Mouse (Mus musculus) cerebellum, postnatal 25 days (tissue): ENCODE measurements around the gene Nynrin.
A peak's percentile ranks its signal among the peaks of the same experiment; 100 is the strongest.

Experiments used
- DNase-seq, 2 experiments: peaks; one replicate each; pipeline ENCODE4 v3.0.0; 2021; ENCODE audit warnings: mixed read lengths in 2 of 2

The Nynrin gene

DNA sequence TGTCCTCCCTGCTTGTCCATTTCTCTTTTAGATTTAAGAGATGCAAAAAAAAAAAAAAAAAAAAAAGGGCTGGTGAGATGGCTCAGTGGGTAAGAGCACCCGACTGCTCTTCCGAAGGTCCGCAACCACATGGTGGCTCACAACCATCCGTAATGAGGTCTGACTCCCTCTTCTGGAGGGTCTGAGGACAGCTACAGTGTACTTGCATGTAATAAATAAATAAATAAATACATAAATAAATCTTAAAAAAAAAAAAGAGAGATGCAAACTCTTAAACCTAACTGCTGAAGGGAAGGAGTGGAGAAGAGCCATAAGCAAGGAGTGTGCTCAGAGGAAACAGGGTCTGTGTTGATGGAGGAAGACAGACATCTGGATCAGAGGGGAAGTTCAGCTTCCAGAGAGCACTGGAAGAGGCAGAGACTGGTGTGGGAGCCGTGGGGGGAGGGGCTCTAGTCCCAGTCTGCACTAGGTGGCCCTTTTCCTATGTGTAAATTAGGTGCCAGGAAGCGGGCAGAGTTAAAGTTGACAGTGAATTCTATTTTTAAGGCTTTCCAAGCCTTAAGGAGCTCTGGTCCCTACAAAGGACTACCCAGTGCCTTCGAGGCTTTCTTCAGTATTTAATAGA, 24.6 kb downstream of the Nynrin start:
- peak in 1 of 2 experiments; percentile 64 for DNase-seq

DNA sequence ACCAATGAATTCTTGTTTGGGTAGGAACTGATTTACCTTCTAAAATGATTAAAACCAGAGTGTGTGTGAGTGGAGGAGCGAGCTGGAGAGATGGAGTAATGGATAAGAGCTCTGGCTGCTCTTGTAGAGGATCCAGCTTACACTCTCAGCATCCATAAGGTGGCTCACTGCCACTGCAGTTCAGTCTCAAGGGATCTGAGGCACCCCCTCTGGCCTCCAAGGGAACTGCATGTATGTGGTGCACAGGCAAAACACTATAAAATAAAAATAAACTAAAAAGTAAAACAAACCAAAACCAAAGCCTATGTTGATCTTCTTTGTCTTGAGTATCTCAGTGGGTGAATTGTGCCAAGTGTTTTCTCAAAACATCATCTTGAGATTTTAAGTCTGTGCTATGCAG, 25.8 kb downstream of the Nynrin start:
- peak; percentile 71 to 85 for DNase-seq

DNA sequence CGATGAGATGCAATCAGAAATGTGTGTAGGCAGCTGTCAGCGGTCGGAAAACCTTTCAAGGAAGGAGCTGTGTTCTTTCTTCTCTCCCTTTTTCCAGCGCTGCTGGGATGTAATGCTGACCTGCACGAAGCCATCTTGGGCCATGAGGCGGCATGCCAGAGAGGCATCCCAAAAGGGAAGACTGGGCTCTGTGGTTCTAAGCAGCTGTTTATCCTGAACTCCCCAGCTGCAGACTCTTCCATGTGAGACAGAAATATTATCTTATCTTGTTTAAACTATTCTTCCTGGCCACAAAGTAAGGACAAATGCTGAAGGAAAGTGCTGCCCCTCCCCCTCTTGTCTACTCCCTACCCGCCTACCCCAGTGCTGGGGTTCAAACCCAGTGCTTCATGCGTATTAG, 27.2 kb downstream of the Nynrin start:
- peak; percentile 26 to 50 for DNase-seq

DNA sequence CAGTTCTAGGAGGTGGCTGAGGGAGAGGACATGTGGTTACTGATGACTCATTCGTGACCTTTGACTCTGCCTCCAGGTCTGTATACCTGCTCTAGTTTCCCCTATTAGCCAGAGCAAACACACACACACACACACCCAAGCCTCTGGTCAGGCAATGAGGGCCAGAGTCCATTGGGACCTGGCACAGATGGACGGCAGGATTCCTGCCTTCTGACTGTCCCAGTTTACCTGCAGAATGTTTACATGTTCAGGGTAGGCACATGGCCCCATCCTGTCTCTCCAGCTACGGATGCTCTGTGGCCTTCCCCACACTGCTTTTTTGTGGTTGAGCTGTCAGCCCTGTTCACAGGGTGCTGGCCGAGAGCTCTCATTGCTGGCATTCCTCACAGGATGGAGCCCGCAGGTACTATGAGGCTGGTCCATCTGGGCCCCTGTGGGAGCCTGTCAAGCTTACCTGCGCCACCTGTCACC, 28.4 kb downstream of the Nynrin start:
- peak; percentile 95 for DNase-seq

DNA sequence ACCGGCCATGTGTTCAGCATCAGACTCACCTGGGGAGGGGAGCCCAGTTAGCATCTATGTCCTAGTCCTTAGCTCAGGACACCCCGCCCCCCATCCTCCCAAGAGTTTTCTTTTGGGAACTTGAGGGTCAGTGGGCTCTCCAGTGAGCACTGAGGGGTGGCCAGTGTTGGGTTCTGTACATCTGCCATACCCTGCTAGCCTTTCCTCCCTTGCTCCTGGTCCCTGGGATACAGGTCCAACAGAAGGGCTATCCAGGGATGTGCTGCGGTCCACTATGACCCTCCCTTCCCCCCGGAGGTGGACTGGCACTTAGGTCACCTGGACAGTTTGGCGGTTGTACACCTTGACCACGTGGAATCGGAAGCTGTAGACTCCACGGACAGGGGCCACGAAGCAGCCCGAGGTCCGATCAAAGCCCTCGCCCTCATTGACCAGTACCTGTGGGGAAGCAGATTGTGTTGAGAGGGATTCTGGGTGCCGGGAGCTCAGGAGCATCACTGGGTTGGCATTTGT, 29.4 kb downstream of the Nynrin start:
- DNase-seq: peak; percentile 67 to 69

DNA sequence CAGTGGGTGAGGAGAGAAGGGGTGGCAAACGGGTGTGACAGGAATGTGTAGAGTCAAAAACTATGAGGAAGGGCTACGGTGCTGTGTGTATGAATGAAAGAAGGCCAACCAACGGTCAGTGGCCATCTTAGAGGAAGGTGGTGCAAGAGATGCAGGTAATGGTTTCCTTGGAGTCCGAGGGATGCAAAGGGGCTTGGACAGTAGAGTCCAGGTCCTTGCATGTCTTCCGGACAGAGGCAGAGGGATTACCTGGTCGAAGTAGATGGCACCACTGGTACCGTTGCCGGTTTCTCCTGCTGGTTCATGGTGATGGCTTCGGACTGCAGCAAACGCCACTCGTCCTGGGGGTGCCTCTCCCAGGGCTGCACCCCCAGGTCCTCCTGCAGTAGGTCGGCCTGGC, 29.9 kb downstream of the Nynrin start:
- no peak for DNase-seq

DNA sequence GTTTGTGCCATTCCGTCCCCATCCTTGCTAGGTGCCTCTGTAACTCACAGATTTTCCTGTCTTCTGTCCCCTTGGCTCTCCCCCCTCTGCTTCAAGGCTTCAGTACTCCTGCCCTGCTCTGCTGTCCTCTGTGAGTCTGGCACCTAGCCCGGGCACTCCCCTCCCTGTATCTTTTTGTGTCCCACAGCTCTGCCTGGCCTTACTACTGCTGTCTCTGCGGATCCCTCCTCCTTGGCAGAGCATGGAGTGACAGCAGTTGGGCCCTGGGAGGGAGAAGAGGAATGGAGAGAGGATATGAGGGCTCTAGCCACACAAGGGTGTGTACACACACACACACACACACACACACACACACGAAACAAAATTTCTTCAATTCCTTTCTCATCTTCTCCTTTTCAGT, 30.4 kb downstream of the Nynrin start, which contains the start of gene Cbln3:
Gene Cbln3 (minus strand): TSS at position 227 of the 400 bp plus-strand sequence.
- DNase-seq: peak; percentile 98 to 99

DNA sequence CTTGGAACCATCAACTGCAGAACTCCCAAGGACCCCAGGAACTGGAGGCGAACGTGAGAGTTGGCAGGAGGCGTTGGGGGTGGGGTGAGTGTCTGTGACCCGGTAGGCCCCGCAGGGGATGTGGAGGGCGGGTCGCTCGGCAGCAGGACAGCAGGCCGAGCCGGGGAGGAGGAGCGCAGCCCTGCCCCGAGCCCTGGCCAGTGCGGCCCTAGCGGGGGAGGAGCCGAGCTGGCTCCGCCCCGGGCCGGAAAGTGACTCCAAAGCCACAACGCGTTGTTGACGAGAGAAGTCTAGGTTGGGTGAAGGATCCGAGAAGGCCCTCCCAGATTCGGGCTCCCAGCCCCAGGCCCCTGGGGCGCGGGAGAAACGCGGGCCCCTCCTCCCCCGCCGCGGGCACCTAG, 30.9 kb downstream of the Nynrin start, which contains the start of gene Khnyn:
Gene Khnyn (plus strand): TSS at position 235 of the 401 bp plus-strand sequence.
- DNase-seq: peak; percentile 96

DNA sequence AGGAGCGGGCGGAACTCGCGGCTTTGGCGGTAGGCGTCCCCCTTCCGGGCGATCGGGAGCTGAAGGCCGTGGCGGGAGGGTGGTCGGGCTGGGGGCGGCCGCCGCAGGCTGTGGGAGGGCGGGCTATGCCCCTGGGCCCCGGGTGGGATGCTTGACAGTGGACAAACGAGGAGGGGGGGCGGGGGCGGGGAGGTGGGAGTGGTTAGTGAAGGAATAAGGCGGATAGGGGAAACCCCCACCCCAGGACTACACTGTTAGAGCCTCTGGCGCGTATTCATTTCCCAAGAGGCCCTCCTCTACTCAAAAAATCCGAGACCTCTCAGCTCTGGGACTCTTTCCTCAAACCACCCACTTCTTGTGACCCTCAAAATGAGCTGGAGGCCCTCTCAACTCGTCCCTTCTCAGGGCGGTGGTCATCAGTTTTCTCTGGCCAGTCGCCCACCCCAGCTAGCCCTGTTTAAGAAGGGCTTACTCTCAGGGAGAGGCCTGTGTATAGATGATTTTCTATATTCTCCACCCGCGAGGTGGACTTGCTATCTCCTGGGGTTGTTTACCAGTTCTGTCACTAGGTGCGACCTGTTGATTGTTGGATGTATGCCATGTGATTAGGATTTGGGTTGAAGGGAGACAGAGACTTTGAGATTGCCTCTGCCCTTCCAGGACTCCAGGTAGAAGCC, 31.4 kb downstream of the Nynrin start:
- peak; percentile 66 to 71 for DNase-seq

DNA sequence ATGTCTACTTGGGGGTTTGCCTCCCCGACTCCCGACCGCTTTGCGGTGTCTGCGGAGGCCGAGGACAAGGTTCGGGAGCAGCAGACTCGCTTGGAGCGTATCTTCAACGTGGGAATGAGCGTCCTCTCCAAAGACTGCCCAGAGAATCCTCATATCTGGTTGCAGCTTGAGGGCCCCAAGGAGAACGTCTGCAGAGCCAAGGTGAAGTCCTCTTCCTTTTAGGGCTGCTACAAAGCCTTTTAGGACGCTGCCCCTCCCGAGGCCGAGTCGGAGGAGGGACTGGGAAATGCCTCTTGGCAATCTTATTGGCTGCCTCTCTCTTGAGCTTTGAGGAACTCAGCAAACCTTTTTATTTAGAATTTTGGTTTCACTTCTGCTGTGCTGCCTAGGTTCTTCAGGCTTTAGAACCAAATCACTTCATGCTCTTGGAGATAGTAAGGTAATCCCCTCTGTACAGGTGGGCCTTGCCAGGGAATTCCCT, 32.0 kb downstream of the Nynrin start:
- peak in 1 of 2 experiments; percentile 62 for DNase-seq

DNA sequence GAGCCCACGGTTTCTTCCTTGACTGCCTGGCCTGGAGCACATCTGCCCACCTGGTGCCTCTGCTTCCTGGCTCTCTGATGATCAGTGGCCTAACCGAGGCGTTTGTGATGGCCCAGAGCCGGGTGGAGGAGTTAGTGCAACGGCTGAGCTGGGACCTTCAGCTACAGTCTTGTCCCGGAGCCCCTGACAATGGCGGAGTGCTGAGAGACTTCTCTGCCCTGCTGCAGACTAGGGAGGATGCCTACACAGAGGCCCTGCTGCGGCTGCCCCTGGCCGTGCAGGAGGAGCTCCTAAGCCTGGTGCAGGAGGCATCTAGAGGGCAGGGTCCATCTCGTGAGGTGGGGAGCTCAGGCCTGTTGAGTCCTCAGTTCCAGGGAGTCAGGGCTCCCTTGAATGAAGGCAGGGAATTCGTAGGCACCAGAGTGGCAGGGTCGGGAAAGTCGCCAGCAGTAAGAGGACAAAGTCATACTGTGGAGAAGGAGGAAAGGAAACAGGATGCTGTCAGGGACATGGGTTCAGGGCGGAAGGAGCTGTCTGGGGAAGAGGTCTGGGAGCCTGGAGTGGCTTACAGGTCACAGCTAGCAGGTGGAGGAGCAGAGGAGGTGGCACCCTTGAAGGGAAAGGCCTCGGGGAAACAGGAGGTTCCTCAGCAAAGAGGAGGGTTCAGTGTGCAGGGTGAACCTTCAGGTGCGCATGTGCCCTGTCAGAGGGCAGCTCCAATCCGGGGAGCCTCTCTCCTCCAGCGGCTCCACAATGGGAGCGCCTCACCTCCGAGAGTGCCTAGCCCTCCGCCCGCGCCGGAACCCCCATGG, 33.0 kb downstream of the Nynrin start:
- peak; percentile 44 to 53 for DNase-seq

DNA sequence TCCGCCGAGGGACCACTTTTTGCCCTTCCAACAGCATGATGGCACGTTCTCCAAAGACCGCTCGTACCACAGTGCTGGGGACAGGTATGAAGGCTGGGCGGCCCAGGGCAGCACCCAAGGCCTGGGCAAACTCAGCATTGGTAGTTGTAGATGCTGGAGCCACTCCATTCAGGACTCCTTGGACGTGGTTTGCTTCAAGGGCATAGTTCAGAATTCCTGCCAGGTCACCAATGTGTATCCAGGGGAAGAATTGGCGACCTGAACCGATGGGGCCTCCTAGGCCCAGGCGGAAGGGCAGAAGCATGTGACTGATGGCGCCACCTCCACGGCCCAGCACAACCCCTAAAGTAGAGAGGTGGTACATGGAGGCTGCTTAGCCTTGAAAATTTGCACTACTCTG, 43.9 kb downstream of the Nynrin start:
- DNase-seq: peak; percentile 34 to 45

DNA sequence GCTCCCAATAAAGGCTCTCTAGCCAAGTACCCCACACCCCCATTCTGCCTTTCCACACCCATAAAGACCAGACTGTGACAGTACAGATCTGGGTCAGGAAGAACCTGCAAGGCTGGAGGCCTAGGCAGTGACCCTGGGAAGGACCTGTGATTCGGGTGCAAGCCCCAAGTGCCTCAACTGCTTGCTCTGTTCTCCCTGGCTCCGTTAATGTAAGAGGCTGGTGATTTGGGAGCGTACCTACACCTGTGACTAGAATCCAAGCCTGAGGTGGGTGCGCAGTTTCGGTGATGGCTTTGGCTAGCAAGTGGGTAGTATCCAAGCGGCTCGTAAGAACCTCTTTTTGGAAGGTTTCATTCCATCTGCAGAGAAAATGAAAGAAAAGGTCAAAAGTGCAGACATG, 45.1 kb downstream of the Nynrin start:
- peak; percentile 40 to 43 for DNase-seq

DNA sequence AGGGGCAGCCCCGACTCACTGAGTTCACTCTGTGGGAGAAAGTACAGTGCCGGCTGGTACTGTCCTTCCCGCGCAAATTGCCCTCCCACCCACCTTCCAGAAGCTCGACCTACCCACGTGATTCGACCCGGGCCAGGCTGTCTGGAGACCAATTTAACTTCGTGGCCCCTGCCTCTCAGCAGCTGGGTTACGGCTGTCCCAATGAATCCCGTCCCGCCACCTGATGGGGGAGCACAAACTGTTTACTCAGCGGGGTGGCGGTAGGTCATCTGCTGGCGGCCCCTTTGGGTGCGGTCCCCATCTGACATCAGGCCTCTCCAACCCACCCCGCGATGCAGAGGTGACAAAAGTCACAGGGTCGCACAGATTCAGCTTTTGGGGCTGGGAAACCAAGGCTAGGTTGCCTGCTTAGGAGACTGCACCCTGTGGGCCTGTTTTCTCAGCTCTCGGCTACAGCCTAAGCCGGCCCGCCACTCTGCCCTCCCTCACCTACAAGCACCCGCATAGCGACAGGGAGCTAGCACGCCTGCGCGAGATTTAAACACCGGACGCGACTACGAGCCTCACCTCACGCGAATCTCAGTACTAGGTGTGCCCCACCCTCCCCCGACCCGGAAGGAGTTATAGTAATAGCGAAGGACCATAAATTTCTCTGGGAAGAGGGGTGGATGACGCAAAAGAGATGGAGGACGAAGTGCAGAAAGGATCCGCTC, 46.0 kb downstream of the Nynrin start, which contains the start of gene Sdr39u1:
Gene Sdr39u1 (minus strand): TSS at position 593 of the 713 bp plus-strand sequence.
- DNase-seq: peak; percentile 92 to 95

DNA sequence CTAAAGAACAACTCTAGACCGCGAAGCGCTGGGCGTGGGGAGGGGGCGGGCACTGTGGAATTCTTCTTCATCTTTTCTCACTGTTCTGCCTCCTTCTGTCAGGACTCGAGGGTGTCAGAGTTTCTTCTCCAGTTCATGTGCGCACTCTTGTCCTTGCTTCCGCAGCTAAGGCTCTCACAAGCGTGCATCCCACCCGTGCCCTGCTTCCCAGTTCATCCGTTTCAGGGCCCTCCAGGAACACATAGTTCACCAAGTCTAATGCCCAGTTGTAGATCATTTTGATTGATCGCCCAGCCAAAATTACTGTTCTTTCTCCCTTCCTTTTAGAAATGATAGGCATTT, 46.6 kb downstream of the Nynrin start:
- DNase-seq: no peak

DNA sequence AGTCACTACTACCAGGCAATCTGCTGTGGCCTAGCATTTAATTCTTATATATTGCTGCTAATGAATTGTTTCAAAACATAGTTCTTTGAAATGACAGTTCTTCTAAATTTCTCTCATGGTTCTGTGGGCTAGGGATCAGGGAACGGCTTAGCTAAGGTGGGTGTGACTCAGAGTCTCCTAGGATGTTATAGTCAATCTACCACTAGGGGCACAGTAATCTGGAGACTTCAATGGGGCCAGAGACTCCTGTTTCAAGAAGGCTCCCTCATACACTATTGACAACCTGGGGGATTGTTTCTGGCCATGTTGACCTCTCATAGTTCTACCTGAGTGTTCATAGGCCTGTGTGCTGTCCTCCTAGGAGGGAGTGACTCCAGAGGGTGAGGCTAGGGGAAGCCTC, 51.7 kb downstream of the Nynrin start:
- DNase-seq: no peak

DNA sequence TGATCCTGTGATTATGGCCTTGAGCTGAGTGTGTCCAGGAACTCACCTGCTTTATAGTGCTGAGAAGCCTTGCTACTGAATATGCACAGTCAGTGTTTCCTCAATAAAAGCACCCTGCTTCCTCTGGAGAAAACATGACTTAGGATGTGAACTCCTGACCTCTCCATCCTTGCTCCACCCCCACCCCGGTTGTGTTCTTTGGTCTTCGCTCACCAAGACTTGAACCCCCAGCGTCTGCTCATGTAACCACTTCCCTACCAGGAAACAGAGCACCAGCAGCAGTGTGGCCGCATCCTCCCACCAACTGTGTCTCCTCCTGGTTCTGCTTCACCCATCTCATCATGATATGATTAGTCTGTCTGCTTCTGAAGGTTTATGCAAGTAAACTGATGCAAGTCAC, 59.6 kb downstream of the Nynrin start:
- no peak for DNase-seq

DNA sequence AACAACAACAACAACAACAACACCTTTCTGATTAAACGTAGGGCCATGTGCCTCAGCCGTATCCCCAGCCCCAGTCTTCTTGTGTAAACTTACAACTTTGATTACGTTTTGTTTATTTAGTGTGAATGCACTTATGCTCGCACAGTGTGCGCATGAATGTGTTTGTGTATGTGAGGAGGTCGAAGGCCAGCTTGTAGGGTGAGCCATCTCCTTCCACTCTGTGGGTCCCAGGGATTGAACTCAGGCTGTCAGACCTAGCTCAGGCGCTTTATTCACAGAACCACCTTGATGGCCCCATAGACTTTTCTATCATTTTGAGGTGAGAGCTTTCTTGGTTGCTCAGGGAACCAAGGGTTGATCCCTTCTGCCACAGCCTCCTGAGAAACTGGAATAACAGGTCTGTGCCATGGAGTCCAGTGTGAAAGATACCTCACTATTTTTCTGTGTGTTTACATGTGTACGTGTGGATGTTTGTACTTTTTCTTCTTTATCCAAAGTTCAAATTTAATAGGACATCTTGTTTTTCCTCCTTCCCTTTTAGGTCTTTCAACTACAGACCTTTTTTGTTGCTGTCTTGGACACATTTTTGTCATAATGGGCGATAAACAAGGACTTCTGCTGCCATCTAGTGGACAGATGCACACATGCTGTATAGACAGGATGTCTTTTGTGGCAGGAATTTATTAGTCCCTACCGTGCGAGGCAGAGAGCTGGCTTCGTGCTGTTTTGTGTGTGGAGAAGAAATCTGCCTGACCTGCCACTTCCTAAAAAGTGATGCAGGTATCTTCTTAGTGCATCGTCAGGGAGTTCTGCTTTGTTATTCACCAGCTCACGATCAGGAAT, 64.7 kb downstream of the Nynrin start:
- DNase-seq: peak; percentile 71 to 86

DNA sequence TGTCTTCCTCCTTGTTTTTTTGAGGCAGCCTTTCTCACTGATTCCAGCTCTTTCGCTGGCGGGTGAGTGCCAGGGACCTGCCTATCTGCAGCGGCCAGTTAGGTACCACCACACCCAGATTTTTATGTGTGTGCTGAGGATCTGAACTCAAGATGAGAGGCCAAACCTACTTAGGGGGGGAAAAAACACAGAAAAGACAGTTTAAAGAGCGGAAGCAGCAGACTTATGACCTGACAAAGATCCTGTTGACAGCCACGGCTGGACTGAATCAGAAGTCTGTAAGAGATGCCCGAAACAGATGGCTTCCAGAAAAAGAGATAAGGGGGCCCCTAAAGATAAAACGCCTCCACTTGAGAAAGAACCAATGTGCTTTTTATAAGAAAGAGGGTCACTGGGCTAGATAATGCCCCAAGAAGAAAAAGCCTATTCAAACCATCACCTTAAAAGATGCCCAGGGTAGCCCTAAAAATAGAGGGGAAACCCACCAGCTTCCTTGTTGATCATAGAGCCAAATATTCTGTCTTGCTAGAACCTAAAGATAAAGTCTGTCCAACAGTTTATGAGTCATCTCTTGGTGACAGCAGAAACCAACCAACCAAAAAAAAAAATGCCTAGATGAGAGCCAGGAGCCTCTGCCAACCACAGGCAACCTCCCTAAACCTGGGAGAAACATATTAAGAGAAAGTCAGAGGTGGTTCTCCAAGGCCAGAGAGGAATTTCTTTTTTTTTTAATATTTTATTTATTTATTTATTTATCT, 68.8 kb downstream of the Nynrin start:
- no peak for DNase-seq
